Mouse (Mus musculus): ENCODE results near the gene Kpna4.
"Not testable (repeated sequence)": the region's sequence is repeated elsewhere in the genome, so short reads cannot be mapped to it uniquely, and the experiment has no call there.

Kpna4 gene

GRCm38 (mm10) chr3:69094456-69094855 lies 32.5 kb downstream of the Kpna4 start:
- DNase-seq, result no peak

GRCm38 (mm10) chr3:69064005-69064404 lies 62.9 kb downstream of the Kpna4 start:
- no peak for DNase-seq

- DNase-seq, result no peak
Measured at GRCm38 (mm10) chr3:69062764-69063163, 64.1 kb downstream of the Kpna4 start.

- DNase-seq, result no peak
Measured at GRCm38 (mm10) chr3:69060672-69061071, 66.2 kb downstream of the Kpna4 start.

- no peak for DNase-seq
Measured at GRCm38 (mm10) chr3:69055871-69056270, 71.0 kb downstream of the Kpna4 start.

- DNase-seq, result no peak
Measured at GRCm38 (mm10) chr3:69054760-69055432, 72.0 kb downstream of the Kpna4 start.

- no peak for DNase-seq
Measured at GRCm38 (mm10) chr3:69051894-69052293, 75.0 kb downstream of the Kpna4 start.

GRCm38 (mm10) chr3:69049011-69049410 lies 77.9 kb downstream of the Kpna4 start:
- DNase-seq, result no peak

- DNase-seq, result no peak
Measured at GRCm38 (mm10) chr3:69047684-69048083, 79.2 kb downstream of the Kpna4 start.

- no peak for DNase-seq
Measured at GRCm38 (mm10) chr3:69046509-69046908, 80.4 kb downstream of the Kpna4 start.

GRCm38 (mm10) chr3:69045750-69046149 lies 81.2 kb downstream of the Kpna4 start:
- no peak for DNase-seq

GRCm38 (mm10) chr3:69045400-69045703 lies 81.6 kb downstream of the Kpna4 start:
- DNase-seq, result no peak

- peak; percentile 93 for DNase-seq
Measured at GRCm38 (mm10) chr3:69044645-69045399, 82.1 kb downstream of the Kpna4 start, which contains the start of gene Trim59. TSS of gene Trim59 (minus strand) at chr3:69044755.

GRCm38 (mm10) chr3:69044167-69044591 lies 82.7 kb downstream of the Kpna4 start:
- no peak for DNase-seq

- no peak for DNase-seq
Measured at GRCm38 (mm10) chr3:69041298-69041697, 85.6 kb downstream of the Kpna4 start.

GRCm38 (mm10) chr3:69040105-69040504 lies 86.8 kb downstream of the Kpna4 start:
- no peak for DNase-seq

GRCm38 (mm10) chr3:69026133-69026783 lies 100.7 kb downstream of the Kpna4 start:
- no peak for DNase-seq

GRCm38 (mm10) chr3:69020764-69021163 lies 106.1 kb downstream of the Kpna4 start:
- DNase-seq, result no peak

GRCm38 (mm10) chr3:69020285-69020684 lies 106.6 kb downstream of the Kpna4 start:
- peak; percentile 53 for DNase-seq

- not testable (repeated sequence) for DNase-seq
Measured at GRCm38 (mm10) chr3:69018635-69019034, 108.3 kb downstream of the Kpna4 start.

GRCm38 (mm10) chr3:69017181-69017580 lies 109.7 kb downstream of the Kpna4 start:
- DNase-seq, result no peak
